Mouse (Mus musculus): ENCODE measurements around the gene Bcam.
A peak's percentile ranks its signal among the peaks of the same experiment; 100 is the strongest.
"Not testable (repeated sequence)": the region's sequence is repeated elsewhere in the genome, so short reads cannot be mapped to it uniquely, and the experiment has no call there.

The Bcam gene

GRCm38 (mm10) chr7:19770984-19771391 lies at the start of gene Bcam:
Gene Bcam (minus strand): TSS chr7:19771016.
- peak; percentile 79 for DNase-seq (ENCODE audit: extremely low spot score)

- no peak for DNase-seq (ENCODE audit: extremely low spot score)
Observed at GRCm38 (mm10) chr7:19818875-19819274, 48.1 kb upstream of the Bcam start.

DNA sequence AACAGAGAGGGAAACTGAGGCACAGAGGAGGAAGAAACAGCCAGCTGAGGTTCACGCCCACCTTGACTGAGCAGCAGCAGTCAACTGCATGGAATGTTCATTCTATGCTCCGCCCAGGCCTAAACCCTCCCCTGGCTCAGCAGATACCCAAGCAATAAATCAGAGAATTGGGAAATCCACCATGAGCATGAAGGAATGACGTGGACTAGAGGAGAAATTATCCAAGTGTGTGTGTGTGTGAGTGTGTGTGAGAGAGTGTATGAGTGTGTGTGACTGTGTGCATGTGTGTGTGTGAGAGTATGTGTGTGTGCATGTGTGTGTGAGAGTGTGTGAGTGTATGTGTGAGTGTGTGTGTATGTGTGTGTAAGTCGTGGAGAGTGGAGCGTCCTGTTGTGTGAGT lies 47.6 kb upstream of the Bcam start:
- no peak for DNase-seq (ENCODE audit: extremely low spot score)

DNA sequence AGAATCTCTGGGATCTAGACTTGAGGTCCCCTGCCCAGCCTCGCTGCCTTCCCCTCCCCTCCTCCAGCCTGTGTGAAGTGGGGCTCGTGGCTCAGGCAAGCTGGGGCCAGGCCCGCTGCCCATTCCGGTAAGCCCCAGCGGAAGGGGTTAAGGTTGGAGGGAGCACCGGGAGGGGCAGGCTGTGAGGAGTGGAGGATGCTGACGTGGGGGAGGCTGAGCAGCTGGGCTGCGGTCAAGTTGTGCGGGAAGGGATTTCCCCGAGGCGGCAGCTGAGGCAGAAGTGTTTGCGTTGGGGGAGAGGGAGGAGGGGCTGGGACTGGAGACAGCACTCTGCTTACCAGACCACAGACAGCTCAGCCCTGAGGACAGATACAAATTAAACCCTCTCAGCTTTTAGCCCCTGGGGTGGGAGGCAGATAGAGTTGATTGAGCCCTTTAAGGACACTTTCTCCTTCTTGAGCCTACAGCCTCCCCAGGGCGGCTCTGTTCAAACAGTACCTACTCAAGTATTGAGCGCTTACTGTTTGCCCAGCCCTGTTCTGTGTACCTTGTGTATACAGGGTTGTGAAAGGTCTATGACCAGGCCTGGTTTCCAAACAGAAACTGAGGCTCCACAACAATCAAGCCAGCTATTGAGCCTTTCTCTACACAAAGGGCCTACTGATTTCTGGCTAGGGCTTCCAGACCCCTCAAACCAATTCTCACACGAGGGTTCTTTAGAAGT lies 46.7 kb upstream of the Bcam start:
- DNase-seq (ENCODE audit: extremely low spot score) = peak; percentile 54

DNA sequence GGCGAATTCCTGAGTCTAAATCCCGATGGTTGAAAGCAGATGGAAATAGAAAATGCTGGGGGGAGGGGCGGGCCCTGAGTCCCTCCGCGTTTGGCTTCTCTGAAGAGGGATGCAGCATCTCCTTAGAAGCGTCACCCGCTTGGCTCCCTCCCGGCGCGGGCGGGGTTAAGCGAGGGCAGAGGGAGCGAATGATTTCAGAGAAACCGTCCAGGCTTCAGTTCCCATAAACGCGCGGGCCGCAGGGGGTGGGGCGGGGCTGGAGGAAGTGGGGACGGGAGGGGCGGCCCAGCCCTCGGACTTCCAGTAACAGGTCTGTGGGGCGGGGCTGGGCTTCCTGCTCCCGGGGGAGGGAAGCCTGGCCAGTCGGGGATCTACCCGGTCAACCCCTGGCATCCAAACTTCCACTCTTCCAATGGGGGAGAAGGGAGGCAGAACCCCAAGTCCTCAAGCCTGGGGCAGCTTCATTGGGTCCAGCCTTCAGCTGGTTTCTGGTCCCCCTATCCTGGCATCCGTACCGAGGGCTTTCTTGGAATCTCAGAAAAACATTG lies 45.5 kb upstream of the Bcam start:
- DNase-seq (ENCODE audit: extremely low spot score) = peak; percentile 75

DNA sequence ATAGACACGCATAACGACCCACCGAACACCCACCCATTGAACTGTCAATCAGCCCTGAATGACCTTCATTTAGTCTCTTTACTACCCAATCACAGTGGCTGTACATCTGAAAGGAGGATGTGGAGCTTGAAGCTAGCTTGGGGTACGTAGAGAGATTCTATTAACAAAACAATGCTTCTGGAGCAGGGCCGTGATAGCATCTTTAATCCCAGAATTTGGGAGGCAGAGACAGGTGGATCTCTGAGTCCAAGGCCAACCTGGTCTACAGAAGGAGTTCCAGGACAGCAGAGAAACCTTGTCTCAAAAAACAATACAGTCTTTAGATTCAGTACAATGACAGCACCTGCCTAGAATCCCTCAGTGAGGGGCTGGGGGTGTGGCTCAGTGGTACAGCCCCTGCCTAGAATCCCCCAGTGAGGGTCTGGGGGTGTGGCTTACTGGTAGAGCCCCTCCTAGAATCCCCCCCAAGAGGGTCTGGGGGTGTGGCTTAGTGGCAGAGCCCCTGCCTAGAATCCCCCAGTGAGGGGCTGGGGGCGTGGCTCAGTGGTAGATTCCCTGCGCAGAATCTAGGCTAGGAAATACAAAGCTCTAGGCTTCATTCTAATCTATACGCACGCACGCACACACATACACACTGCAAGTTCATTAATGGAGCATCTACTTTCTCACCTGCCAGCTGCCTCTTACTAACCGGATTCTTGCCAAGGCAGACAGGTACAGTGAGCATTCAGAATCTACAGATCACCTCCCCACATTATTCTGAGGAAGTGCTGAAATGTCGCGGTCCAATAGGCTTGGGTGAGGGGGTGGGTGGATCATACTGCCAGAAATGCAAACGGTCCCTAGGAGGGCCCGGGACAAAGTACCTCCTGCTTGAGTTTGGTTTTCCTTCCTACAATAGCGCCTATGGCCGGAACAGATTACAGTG lies 44.7 kb upstream of the Bcam start:
- DNase-seq (ENCODE audit: extremely low spot score) = no peak

DNA sequence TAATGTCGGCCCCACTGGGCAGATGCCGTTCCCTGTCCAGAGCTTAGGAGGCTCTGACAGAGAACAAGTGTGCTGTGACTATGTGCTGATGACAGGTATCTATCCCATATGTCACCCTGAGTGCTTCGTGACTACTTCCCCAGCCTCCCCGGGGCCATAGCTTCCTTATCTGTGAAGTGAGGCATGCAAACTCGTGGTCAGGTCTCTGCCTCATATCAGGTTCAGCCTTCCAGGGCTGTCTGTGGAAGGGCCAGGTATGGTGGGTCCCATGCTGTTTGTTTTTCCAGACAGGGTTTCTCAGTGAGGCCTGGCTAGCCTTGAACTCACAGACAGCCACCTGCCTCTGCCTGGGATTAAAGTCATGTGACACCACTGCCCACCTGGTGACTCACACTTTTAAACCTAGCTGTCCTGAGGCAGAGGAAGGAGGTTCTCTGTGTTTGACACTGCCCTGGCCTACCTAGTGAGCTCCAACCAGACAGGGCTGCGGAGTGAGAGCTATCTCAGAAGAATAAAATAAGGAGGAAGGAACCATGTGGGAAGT lies 42.8 kb upstream of the Bcam start:
- no peak for DNase-seq (ENCODE audit: extremely low spot score)

GRCm38 (mm10) chr7:19813161-19813560 lies 42.3 kb upstream of the Bcam start:
- no peak for DNase-seq (ENCODE audit: extremely low spot score)

- DNase-seq (ENCODE audit: extremely low spot score) = peak; percentile 48
Observed at GRCm38 (mm10) chr7:19811114-19811513, 40.3 kb upstream of the Bcam start.

- no peak for DNase-seq (ENCODE audit: extremely low spot score)
Observed at GRCm38 (mm10) chr7:19809369-19809768, 38.6 kb upstream of the Bcam start.

DNA sequence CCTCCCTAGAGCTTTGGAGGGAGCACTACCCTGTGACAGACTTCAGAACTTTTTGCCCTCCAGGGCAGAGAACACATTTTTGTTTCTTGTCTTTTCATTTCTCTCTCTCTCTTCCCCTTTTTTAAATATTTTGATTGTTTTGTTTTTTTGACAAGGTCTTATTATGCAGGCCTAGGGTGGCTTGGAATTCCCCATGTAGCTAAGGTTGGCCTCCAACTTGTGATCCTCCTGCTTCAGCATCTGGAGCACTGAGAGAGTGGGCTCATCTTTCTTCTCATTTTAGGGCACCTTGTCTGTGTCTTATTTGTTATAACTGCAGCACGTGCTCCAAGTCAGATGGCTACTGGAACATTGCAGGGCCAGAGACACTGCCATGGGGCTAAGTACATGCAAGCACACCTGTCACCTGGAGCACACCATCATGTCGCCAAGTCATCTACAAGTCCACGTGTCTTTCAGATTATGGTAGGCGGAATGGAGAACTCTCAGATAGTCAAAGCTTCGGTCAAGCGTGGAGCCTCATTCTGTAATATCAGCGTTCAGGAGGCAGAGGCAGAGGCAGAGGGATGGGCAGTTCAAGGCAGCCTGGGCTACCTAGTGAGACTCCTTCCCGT lies 35.6 kb upstream of the Bcam start:
- DNase-seq (ENCODE audit: extremely low spot score) = no peak

DNA sequence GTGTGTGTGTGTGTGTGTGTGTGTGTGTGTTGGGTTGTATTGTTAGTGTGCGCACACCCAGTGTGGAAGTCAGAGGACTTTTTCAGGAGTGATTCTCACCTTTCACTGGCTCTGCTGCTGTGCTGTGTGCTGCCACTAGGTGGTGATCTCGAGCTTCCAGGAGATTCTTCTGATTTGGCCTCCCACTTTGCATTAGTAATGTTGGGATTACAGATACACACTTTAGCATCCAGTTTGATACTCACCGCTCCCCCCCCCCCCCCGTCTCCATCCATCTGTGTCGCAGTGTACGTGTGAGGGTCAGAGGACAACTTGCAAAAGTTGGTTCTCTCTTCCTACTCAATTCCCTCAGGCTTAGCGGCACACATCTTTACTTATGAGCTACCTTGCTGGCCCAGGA lies 32.2 kb upstream of the Bcam start:
- peak; percentile 70 for DNase-seq (ENCODE audit: extremely low spot score)

DNA sequence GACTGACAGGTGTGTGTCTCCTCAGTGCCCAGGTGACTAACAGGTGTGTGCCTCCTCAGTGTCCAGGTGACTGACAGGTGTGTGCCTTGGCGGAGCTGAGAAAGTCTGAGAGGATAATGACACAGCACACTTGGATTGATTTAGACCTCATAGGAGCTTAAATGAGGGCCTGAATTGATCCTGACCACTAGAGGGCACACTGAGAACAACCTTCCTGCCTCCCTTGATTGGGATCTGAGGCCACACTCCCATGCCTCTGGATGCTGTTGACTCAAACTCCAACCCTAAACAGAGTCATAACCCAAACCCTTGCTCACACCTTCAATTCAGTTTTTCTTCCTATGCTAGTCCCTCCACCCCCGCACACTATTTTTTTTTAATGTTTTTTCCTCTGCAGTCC lies 29.9 kb upstream of the Bcam start:
- DNase-seq (ENCODE audit: extremely low spot score) = no peak

GRCm38 (mm10) chr7:19796697-19797588 lies 26.1 kb upstream of the Bcam start, which contains the start of gene Cblc:
Gene Cblc (minus strand): TSS chr7:19796809.
- peak; percentile 75 for DNase-seq (ENCODE audit: extremely low spot score)

- no peak for DNase-seq (ENCODE audit: extremely low spot score)
Observed at GRCm38 (mm10) chr7:19796254-19796653, 25.4 kb upstream of the Bcam start.

DNA sequence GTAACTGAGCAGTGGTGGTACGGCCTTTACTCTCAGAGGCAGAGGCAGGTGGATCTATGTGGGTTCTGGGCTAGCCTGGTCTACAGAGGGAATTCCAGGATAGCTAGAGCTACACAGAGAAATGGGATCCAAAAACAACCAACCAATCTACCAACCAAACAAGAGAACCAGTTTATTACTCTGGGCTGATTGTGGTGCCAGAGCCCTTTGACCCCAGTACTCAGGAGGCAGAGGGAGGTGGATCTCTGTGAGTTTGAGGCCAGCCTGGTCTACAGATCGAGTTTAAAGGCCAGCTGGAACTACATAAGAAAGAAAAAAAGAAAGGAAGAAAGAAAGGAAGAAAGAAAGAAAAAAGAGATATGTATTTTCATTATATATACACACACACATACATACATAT lies 24.4 kb upstream of the Bcam start:
- DNase-seq (ENCODE audit: extremely low spot score) = no peak

- DNase-seq (ENCODE audit: extremely low spot score) = no peak
Observed at GRCm38 (mm10) chr7:19792701-19793630, 22.1 kb upstream of the Bcam start.

GRCm38 (mm10) chr7:19791504-19791903 lies 20.7 kb upstream of the Bcam start:
- DNase-seq (ENCODE audit: extremely low spot score) = not testable (repeated sequence)

GRCm38 (mm10) chr7:19789904-19790347 lies 19.1 kb upstream of the Bcam start:
- DNase-seq (ENCODE audit: extremely low spot score) = peak; percentile 91

Data from embryo, embryonic 9.5 days (tissue).